Mouse (Mus musculus): ENCODE data around the gene Msn. TPM values are rescaled to one million over a fixed set of nuclear protein-coding genes. Genes with fewer than 3 reads are reported as not detected.
"Not testable (repeated sequence)": the region's sequence is repeated elsewhere in the genome, so short reads cannot be mapped to it uniquely, and the experiment has no call there.

The Msn gene
- polyA plus RNA-seq, 2 experiments: 87.6 to 104 TPM

DNA sequence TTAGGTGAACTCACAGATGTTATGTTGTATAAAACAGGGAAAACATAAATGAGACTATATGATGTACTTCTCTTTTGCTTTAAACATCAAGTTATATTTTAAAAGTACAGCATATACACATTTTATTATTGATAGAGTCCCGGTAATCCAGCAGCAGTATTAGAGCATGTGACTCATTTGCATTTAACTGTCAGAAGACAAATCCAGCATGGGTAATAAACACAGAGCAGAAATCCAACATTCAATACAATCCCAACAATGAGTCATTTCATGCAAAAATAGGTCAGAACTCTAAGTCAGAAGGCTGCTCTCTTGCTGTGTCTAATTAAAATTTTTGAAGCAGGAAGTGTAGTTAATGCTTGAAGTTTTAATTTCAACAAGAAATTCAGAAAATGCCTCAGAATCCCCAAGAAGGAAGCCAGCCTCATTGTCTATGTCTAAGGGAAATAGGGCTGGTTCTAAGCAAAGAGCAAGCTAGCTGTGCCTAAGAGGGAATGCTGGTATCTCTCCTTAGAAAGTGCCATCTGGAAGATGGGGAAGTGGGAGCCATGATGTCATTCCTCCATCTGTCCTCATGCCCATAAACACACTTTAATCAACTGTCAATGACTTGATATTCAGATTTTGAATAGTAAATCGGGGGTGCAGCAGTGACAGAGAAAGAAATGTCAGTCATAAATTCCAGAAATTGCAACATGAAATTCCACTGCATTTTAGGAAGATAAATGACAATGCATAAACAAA lies 76.0 kb downstream of the Msn start:
- no peak for TF ChIP-seq POLR2A (IDR thresholded peaks at IDR 0.05; ENCODE audit: borderline replicate concordance, extremely low read depth, insufficient read depth, insufficient read length)
- DNase-seq (ENCODE audit: low spot score): no peak
- H3K9me3 ChIP-seq (ENCODE audit: control insufficient read depth, low read length): no peaks in the 10 kb centered on the region
- ATAC-seq (ENCODE audit: low FRiP score, low read depth): no peak
- no peak overlapping the region for H3K9ac ChIP-seq (ENCODE audit: low read depth, low read length, severe bottlenecking)
- H3K27ac ChIP-seq (replicated peaks; ENCODE audit: low read depth, low read length): no peak overlapping the region
- H3K36me3 ChIP-seq (ENCODE audit: control insufficient read depth, insufficient read depth, low read length): no peaks in the 10 kb centered on the region
- H3K4me1 ChIP-seq (ENCODE audit: control insufficient read depth, insufficient read depth, low read length): no peaks in the 10 kb centered on the region
- H3K4me3 ChIP-seq (replicated peaks; ENCODE audit: low read length): no peak overlapping the region
- no peak overlapping the region for H3K4me2 ChIP-seq (replicated peaks; ENCODE audit: low read depth, low read length, severe bottlenecking)
- H3K27me3 ChIP-seq (ENCODE audit: control insufficient read depth, insufficient read depth, low read length): no peaks in the 10 kb centered on the region
- 78% methylated on average over 2 of the region's 2 CpGs for WGBS

DNA sequence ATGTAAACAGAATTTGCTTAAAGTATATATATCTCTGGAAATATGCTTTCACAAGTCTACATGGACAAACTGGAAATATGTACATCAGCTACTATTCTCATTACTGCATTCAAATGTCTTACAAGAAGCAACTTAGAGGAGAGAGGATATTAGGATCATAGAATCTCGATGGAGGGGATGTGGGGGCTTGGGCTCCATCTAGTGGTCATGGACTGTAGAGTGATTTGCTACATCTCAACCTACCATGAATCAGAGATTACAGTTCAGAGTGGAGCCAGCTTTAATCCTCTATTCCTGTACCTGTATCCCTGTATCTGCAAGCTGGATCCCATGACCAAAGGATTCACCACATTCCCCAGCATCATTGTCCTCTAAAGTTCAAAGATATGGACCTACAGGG lies 82.6 kb downstream of the Msn start:
- no peaks in the 10 kb centered on the region for H3K9me3 ChIP-seq (ENCODE audit: control insufficient read depth, low read length)
- H3K4me3 ChIP-seq (replicated peaks; ENCODE audit: low read length): no peak overlapping the region
- no peak overlapping the region for H3K9ac ChIP-seq (ENCODE audit: low read depth, low read length, severe bottlenecking)
- 12% methylated on average over 1 of the region's 1 CpGs for WGBS
- no peak overlapping the region for H3K27ac ChIP-seq (replicated peaks; ENCODE audit: low read depth, low read length)
- no peaks in the 10 kb centered on the region for H3K36me3 ChIP-seq (ENCODE audit: control insufficient read depth, insufficient read depth, low read length)
- H3K4me1 ChIP-seq (ENCODE audit: control insufficient read depth, insufficient read depth, low read length): no peaks in the 10 kb centered on the region
- TF ChIP-seq POLR2A (IDR thresholded peaks at IDR 0.05; ENCODE audit: borderline replicate concordance, extremely low read depth, insufficient read depth, insufficient read length): no peak
- no peak overlapping the region for H3K4me2 ChIP-seq (replicated peaks; ENCODE audit: low read depth, low read length, severe bottlenecking)
- no peaks in the 10 kb centered on the region for H3K27me3 ChIP-seq (ENCODE audit: control insufficient read depth, insufficient read depth, low read length)
- ATAC-seq (ENCODE audit: low FRiP score, low read depth) (no peak), DNase-seq (ENCODE audit: low spot score) (peak; percentile 53)

GRCm38 (mm10) chrX:96184100-96184732 lies 88.4 kb downstream of the Msn start:
- 81% methylated on average over 5 of the region's 5 CpGs for WGBS

GRCm38 (mm10) chrX:96205143-96205542 lies 109.3 kb downstream of the Msn start:
- not testable (repeated sequence) for H3K4me3 ChIP-seq (replicated peaks; ENCODE audit: low read length); H3K9ac ChIP-seq (ENCODE audit: low read depth, low read length, severe bottlenecking); H3K4me2 ChIP-seq (replicated peaks; ENCODE audit: low read depth, low read length, severe bottlenecking); H3K27me3 ChIP-seq (ENCODE audit: control insufficient read depth, insufficient read depth, low read length); ATAC-seq (ENCODE audit: low FRiP score, low read depth); H3K36me3 ChIP-seq (ENCODE audit: control insufficient read depth, insufficient read depth, low read length); DNase-seq (ENCODE audit: low spot score); H3K4me1 ChIP-seq (ENCODE audit: control insufficient read depth, insufficient read depth, low read length); H3K27ac ChIP-seq (replicated peaks; ENCODE audit: low read depth, low read length); H3K9me3 ChIP-seq (ENCODE audit: control insufficient read depth, low read length)
- WGBS: 80% methylated on average over 3 of the region's 3 CpGs

More at GRCm38 (mm10) chrX:96184100-96184732, 88.4 kb downstream of the Msn start:
- Histone ChIP-seq H3K27ac (replicated peaks; ENCODE audit: low read depth, low read length) (no peak overlapping the region), H3K36me3 (ENCODE audit: control insufficient read depth, insufficient read depth, low read length) (no peaks in the 10 kb centered on the region), H3K9me3 (ENCODE audit: control insufficient read depth, low read length) (no peaks in the 10 kb centered on the region), H3K4me3 (replicated peaks; ENCODE audit: low read length) (no peak overlapping the region), H3K9ac (ENCODE audit: low read depth, low read length, severe bottlenecking) (no peak overlapping the region), H3K4me2 (replicated peaks; ENCODE audit: low read depth, low read length, severe bottlenecking) (no peak overlapping the region), H3K27me3 (ENCODE audit: control insufficient read depth, insufficient read depth, low read length) (no peaks in the 10 kb centered on the region), H3K4me1 (ENCODE audit: control insufficient read depth, insufficient read depth, low read length) (no peaks in the 10 kb centered on the region)
- DNase-seq (ENCODE audit: low spot score): no peak
- no peak for ATAC-seq (ENCODE audit: low FRiP score, low read depth)
- no peak for TF ChIP-seq POLR2A (IDR thresholded peaks at IDR 0.05; ENCODE audit: borderline replicate concordance, extremely low read depth, insufficient read depth, insufficient read length)

- Histone ChIP-seq H3K4me3 (replicated peaks; ENCODE audit: low read length) (no peak overlapping the region), H3K27me3 (ENCODE audit: control insufficient read depth, insufficient read depth, low read length) (no peaks in the 10 kb centered on the region), H3K4me1 (ENCODE audit: control insufficient read depth, insufficient read depth, low read length) (no peaks in the 10 kb centered on the region), H3K27ac (replicated peaks; ENCODE audit: low read depth, low read length) (no peak overlapping the region), H3K9me3 (ENCODE audit: control insufficient read depth, low read length) (no peaks in the 10 kb centered on the region), H3K9ac (ENCODE audit: low read depth, low read length, severe bottlenecking) (no peak overlapping the region), H3K4me2 (replicated peaks; ENCODE audit: low read depth, low read length, severe bottlenecking) (no peak overlapping the region), H3K36me3 (ENCODE audit: control insufficient read depth, insufficient read depth, low read length) (no peaks in the 10 kb centered on the region)
- WGBS: 39% methylated on average over 1 of the region's 1 CpGs
- ATAC-seq (ENCODE audit: low FRiP score, low read depth): no peak
- DNase-seq (ENCODE audit: low spot score): no peak
- no peak for TF ChIP-seq POLR2A (IDR thresholded peaks at IDR 0.05; ENCODE audit: borderline replicate concordance, extremely low read depth, insufficient read depth, insufficient read length)
Observed at GRCm38 (mm10) chrX:96206872-96207271, 111.0 kb downstream of the Msn start.
